Mouse (Mus musculus) spleen, postnatal 4 days (tissue): Measurements from ENCODE around the gene Olfr1030.
"Not testable (repeated sequence)": the region's sequence is repeated elsewhere in the genome, so short reads cannot be mapped to it uniquely, and the experiment has no call there.

Source experiments
- DNase-seq, 2 experiments: peaks; one replicate each; pipeline ENCODE4 v3.0.0; 2022; ENCODE audit warnings: low spot score in 2 of 2

Gene Olfr1030

GRCm38 (mm10) chr2:85978976-85979375, at the start of gene Olfr1030:
Gene Olfr1030 (plus strand): TSS chr2:85979276.
- no peak for DNase-seq

- DNase-seq, result no peak
These were observed 28.9 kb upstream of the Olfr1030 start, which contains the start of gene Olfr1028 for GRCm38 (mm10) chr2:85950137-85950536. Gene Olfr1028 (plus strand): TSS chr2:85950437.

DNA sequence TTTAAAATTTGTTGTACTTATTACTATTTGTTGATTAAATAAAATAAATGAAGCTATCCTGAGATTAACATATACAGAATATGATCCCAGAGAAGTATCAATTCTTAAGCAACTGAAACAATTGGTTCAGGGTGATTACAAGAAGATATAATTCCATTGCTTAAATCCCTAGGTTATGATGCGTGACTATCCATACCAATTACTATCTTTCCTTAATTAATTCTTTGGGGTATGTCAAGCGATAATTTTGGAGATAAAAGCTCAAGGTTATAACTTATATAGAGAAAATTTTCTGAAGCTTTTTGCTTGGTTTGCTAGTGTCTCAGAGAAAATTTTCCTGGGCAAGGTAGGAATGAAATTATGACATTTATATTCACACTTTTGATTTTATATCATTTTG, 5.5 kb upstream of the Olfr1030 start, which contains the start of gene Olfr1029:
Gene Olfr1029, plus strand, starts transcription at position 301 of the 400 bp plus-strand sequence.
- no peak for DNase-seq

GRCm38 (mm10) chr2:85990004-85990403, 10.9 kb downstream of the Olfr1030 start, which contains the start of gene Olfr1031:
Gene Olfr1031 (plus strand): TSS chr2:85990304.
- DNase-seq, result no peak

GRCm38 (mm10) chr2:86005240-86005639, 26.2 kb downstream of the Olfr1030 start, which contains the start of gene Olfr1032:
Gene Olfr1032 (plus strand): TSS chr2:86005540.
- DNase-seq, result no peak

GRCm38 (mm10) chr2:86020406-86020805, 41.3 kb downstream of the Olfr1030 start, which contains the start of gene Olfr1033:
Gene Olfr1033 (plus strand): TSS chr2:86020633.
- not testable (repeated sequence) for DNase-seq

- not testable (repeated sequence) for DNase-seq
These were observed 42.4 kb downstream of the Olfr1030 start for GRCm38 (mm10) chr2:86021518-86021917.
